Mouse (Mus musculus) CD4-positive naive resting alpha-beta T cell, adult 76 days (primary cell): ENCODE data around the gene Dock1. TPM values are rescaled to one million over a fixed set of nuclear protein-coding genes. Genes with fewer than 3 reads are reported as not detected.

ENCODE experiments used
- total RNA-seq: library from RNA; stranded (reverse); gene quantifications from one replicate; pipeline ENCODE4 v1.2.4, GENCODE M21; 2023

Gene Dock1
- 0.32 TPM for total RNA-seq

GRCm38 (mm10) chr7:134670312-134671002, at the start of gene Dock1:
TSS of gene Dock1 (plus strand) at chr7:134670654.

GRCm38 (mm10) chr7:134937927-134938609, 267.6 kb downstream of the Dock1 start, which contains the start of gene Fam196a:
TSS of gene Fam196a (minus strand) at chr7:134938430.

